ENCODE assay signal across 9 mouse cellular contexts in the genomic region with DNA sequence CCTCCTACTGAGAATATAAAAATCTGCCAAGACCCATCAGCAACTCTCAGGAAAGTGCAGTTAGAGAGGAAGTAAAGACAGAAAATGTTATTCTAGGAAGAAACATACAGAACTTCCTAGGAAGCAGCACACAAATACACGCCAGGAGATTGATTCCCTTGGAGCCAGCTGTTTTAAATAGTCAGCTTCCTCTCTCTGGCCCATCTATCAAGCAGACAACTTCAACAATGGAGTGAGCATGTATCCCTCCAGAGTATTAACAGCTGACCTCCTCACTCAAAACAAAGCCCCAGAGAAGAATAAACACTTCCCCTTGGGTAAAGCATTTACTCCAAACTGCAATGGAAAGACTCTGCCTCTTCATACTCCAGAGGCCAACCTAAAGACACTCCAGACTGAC. TPM values are rescaled to one million over a fixed set of nuclear protein-coding genes. Genes with fewer than 3 reads are reported as not detected.
DNase-seq lines count a peak whose midpoint lies in the region; ATAC-seq and TF ChIP-seq lines count a peak whose summit lies in the region.
"Had no signal": no experiment of that assay in that cellular context is flagged by ENCODE, and none has a peak within 500 bp of the region (broad histone marks: within the 10 kb centered on the region; RNA-seq: fewer than 3 reads in every experiment).

No protein-coding gene starts in this region.

- H3K27me3 ChIP-seq in erythroblast, embryonic 14.5 days (ENCODE audit: control insufficient read depth), result no peaks in the 10 kb centered on the region
- H3K27me3 ChIP-seq in spleen, adult 2 months (ENCODE audit: control insufficient read depth, insufficient read depth, low read length), result no peaks in the 10 kb centered on the region
- no peaks in the 10 kb centered on the region for H3K27me3 ChIP-seq in small intestine, adult 2 months (ENCODE audit: control insufficient read depth, insufficient read depth, low read length)

- TF ChIP-seq POLR2A in spleen, adult 2 months (IDR thresholded peaks at IDR 0.05; ENCODE audit: low read depth, low read length), result no peak
- no peak for TF ChIP-seq POLR2A in lung, adult 2 months (IDR thresholded peaks at IDR 0.05; ENCODE audit: borderline replicate concordance, extremely low read depth, low read depth, low read length)
- TF ChIP-seq POLR2A in small intestine, adult 2 months (IDR thresholded peaks at IDR 0.05; ENCODE audit: low read depth, low read length), result no peak

- intact Hi-C loops in left cerebral cortex, postnatal 10 days (cut with DNase I), result no loop called here

- ATAC-seq in erythroblast, adult 5-6 weeks (replicated peaks; ENCODE audit: low FRiP score, poor library complexity, severe bottlenecking), result no peak

- peaks cover 91% of the 10 kb centered on the region for H3K4me1 ChIP-seq in erythroblast, embryonic 14.5 days (ENCODE audit: control insufficient read depth)
- peaks cover 24% of the 10 kb centered on the region for H3K4me1 ChIP-seq in spleen, adult 2 months (ENCODE audit: control insufficient read depth, insufficient read depth, insufficient read length)
- H3K4me1 ChIP-seq in lung, adult 2 months (ENCODE audit: control insufficient read depth, insufficient read depth, low read length), result peaks cover 9% of the 10 kb centered on the region; the same call in 1 of the 2 replicates
- H3K4me1 ChIP-seq in small intestine, adult 2 months (ENCODE audit: control insufficient read depth, insufficient read depth, insufficient read length, low read length), result peaks cover 22% of the 10 kb centered on the region
- H3K4me1 ChIP-seq: embryonic facial prominence, embryonic 12.5 days had no signal

- H3K27ac ChIP-seq in spleen, adult 2 months (ENCODE audit: insufficient read depth, low read length), result peak overlapping the region; percentile 92
- peak overlapping the region; percentile 22 for H3K27ac ChIP-seq in small intestine, adult 2 months (ENCODE audit: insufficient read depth, low read depth, low read length)
- H3K27ac ChIP-seq: embryonic facial prominence, embryonic 12.5 days had no signal

- no peaks in the 10 kb centered on the region for H3K9me3 ChIP-seq in erythroblast, embryonic 14.5 days (ENCODE audit: control insufficient read depth, low read length)
- H3K9me3 ChIP-seq: embryonic facial prominence, embryonic 12.5 days had no signal

- H3K36me3 ChIP-seq in erythroblast, embryonic 14.5 days (ENCODE audit: control insufficient read depth), result peaks cover 68% of the 10 kb centered on the region
- H3K36me3 ChIP-seq in spleen, adult 2 months (ENCODE audit: control insufficient read depth, insufficient read depth, low read length), result no peaks in the 10 kb centered on the region
- H3K36me3 ChIP-seq in small intestine, adult 2 months (ENCODE audit: control insufficient read depth, insufficient read depth, low read length), result no peaks in the 10 kb centered on the region
- H3K36me3 ChIP-seq: embryonic facial prominence, embryonic 12.5 days had no signal

- WGBS in spleen, adult 2 months, result 5% methylated on average over 1 of the region's 1 CpGs
- WGBS in lung, adult 2 months, result 18% methylated on average over 1 of the region's 1 CpGs
- WGBS in small intestine, adult 2 months, result 38% methylated on average over 1 of the region's 1 CpGs

- DNase-seq in spleen, adult 2 months (ENCODE audit: low read depth in 1 of 2, low spot score in 2 of 2), result no peak
- no peak for DNase-seq in spleen, postnatal 4 days (ENCODE audit: low spot score in 2 of 2)
- no peak for DNase-seq in lung, adult 2 months
- no peak for DNase-seq in frontal cortex, postnatal 14 days (ENCODE audit: low spot score in 2 of 2)
- no peak for DNase-seq in left cerebral cortex, postnatal 10 days (ENCODE audit: extremely low spot score in 1 of 2, low spot score in 2 of 2)

- peak overlapping the region; percentile 95 for H3K4me3 ChIP-seq in erythroblast, embryonic 14.5 days (replicated peaks)
- H3K4me3 ChIP-seq in spleen, adult 2 months (ENCODE audit: extremely low read depth, insufficient read depth, insufficient read length), result peak overlapping the region; percentile 26
- H3K4me3 ChIP-seq in lung, adult 2 months (replicated peaks; ENCODE audit: extremely low read depth, low read depth, low read length), result peak overlapping the region; percentile 4
- no peak overlapping the region for H3K4me3 ChIP-seq in small intestine, adult 2 months (ENCODE audit: low read depth, low read length)

- no peak for TF ChIP-seq CTCF in spleen, adult 2 months (IDR thresholded peaks at IDR 0.05; ENCODE audit: extremely low read depth, insufficient read depth, insufficient read length, insufficient replicate concordance)
- no peak for TF ChIP-seq CTCF in lung, adult 2 months (IDR thresholded peaks at IDR 0.05; ENCODE audit: insufficient read depth, low read length)
- no peak for TF ChIP-seq CTCF in small intestine, adult 2 months (IDR thresholded peaks at IDR 0.05; ENCODE audit: extremely low read depth, insufficient read length, insufficient replicate concordance, low read depth, low read length)

RNA-seq across cellular contexts. Expression of a gene that starts 1.5 kb away (rescaled TPM):
- 15.1 and 24.6 TPM in 2 replicates for polyA plus RNA-seq in erythroblast, embryonic 14.5 days (2012)
- total RNA-seq in erythroblast, adult 5-6 weeks (2015; ENCODE audit: low replicate concordance), result 45.3 and 64.8 TPM in 2 replicates
- total RNA-seq in erythroblast, adult 5-6 weeks (2017; ENCODE audit: low replicate concordance), result 56.8 and 60.8 TPM in 2 replicates
- 176 and 180 TPM in 2 replicates for polyA plus RNA-seq in spleen, adult 2 months (2012; rRNA removed)
- polyA plus RNA-seq in lung, adult 2 months (2012; rRNA removed), result 25.7 and 40.2 TPM in 2 replicates
- polyA plus RNA-seq in small intestine, adult 2 months (2012; rRNA removed), result 25.9 and 28.9 TPM in 2 replicates
- 10 to 100 TPM; 35.6 to 36.7 TPM for total RNA-seq in left cerebral cortex, postnatal 10 days (2021)

RNA-seq across cellular contexts. Expression of a gene that starts 41.3 kb away (rescaled TPM):
- polyA plus RNA-seq in erythroblast, embryonic 14.5 days (2012), result 1.5 and 2.9 TPM in 2 replicates
- 3.8 TPM in 1 of 2 replicates, not detected in the other for total RNA-seq in erythroblast, adult 5-6 weeks (2015; ENCODE audit: low replicate concordance)
- 0.84 and 1.8 TPM in 2 replicates for total RNA-seq in erythroblast, adult 5-6 weeks (2017; ENCODE audit: low replicate concordance)
- polyA plus RNA-seq in spleen, adult 2 months (2012; rRNA removed), result 8.3 and 8.9 TPM in 2 replicates
- polyA plus RNA-seq in lung, adult 2 months (2012; rRNA removed), result 18.4 and 18.7 TPM in 2 replicates
- 13.4 and 24.0 TPM in 2 replicates for polyA plus RNA-seq in small intestine, adult 2 months (2012; rRNA removed)
- 100 to 1,000 TPM; 111 to 117 TPM for total RNA-seq in left cerebral cortex, postnatal 10 days (2021)
